Mouse (Mus musculus): ENCODE data around the gene Smg5. TPM values are rescaled to one million over a fixed set of nuclear protein-coding genes. Genes with fewer than 3 reads are reported as not detected.
"Not testable (repeated sequence)": the region's sequence is repeated elsewhere in the genome, so short reads cannot be mapped to it uniquely, and the experiment has no call there.

The Smg5 gene
- total RNA-seq, 2 experiments from 2014 or later: 34.8 to 85.6 TPM

DNA sequence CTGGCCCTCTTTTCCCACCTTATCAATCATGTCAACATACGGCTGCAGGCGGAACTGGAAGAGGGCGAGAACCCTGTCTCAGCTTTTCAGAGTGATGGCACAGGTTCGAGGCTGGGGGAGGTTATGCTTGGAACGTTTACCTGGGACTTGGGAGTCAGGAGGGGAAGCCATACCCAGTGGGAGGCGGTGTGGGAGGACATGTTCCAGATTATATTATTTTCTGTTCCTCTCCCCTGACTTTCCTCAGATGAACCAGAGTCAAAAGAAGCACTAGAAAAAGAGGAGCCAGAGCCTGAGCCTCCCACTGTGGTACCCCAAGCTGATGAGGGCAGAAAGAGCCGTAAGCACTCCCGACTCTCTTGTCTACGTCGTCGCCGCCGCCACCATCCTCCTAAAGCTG lies 14.7 kb downstream of the Smg5 start:
- no peak for ATAC-seq (replicated peaks; ENCODE audit: low FRiP score, poor library complexity, severe bottlenecking)

DNA sequence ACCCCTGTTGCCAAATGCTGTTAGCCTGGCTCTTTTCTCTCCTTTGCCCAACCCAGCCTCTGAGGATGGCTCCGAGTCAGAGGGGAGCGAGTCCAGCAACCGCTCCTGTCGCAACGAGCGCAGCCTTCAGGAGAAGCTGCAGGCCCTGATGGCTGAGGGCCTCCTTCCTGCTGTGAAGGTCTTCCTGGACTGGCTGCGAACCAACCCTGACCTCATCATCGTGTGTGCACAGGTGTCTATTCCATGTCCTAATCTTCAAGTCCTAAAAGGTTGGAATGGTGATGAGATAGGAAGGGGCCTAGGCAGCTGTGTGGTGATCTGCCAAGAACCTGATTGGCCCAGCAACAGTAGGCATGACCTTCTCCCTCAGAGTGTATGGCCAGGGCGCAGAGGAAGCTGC lies 16.8 kb downstream of the Smg5 start:
- ATAC-seq (replicated peaks; ENCODE audit: low FRiP score, poor library complexity, severe bottlenecking): no peak

DNA sequence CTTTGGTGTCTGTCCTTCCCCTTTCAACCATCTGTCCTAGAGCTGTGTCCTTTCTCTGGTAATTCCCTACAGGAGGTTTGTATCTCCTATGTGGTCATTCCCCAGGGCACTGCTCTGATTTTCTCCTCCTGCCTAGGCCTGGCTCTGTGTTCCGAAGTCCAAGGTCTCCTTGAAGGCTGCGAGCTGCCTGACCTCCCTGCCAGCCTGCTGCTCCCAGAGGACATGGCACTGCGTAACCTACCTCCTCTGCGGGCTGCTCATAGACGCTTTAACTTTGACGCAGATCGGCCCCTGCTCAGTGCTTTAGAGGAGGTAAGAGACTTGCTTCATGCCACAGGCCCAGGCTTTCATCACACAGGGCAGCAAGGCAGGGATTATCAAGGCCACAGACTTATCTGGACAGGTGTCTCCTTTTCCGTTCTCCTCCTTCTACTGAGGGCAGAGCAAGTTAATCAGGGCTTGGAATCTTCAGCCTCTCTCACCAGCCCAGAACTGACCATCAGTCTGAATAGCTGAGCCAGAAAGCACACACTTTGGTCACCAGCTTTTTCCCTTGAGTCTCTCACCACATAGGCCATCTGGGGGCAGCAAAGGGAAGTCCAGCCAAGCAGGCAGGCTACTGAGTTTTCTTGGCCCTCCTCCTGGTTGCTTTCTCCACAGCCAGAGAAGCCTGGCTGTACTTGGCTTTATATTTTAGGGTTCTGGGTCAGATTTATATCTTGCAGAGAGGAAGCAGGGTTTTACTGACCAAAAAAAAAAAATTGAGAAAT lies 18.5 kb downstream of the Smg5 start:
- ATAC-seq (replicated peaks; ENCODE audit: low FRiP score, poor library complexity, severe bottlenecking): no peak

DNA sequence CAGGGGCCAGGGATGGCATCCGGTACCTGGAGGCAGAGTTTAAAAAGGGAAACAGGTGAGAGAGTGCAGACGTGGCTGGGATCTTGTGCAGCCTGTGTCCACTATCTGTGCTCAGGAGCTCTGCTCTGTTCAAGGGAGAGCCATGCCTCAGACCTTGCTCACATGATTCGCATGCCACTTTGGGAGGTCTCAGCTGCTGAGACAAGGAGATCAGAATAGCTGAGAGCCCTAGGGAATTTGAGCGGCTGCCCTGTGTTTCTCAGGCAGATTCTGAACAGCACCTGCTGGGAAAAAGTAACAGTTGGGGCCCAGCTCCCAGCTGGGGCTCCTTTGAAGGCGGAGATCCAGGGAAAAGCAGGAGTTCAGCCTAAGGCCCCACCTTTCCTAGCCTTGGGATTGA lies 23.5 kb downstream of the Smg5 start:
- no peak for ATAC-seq (replicated peaks; ENCODE audit: low FRiP score, poor library complexity, severe bottlenecking)

DNA sequence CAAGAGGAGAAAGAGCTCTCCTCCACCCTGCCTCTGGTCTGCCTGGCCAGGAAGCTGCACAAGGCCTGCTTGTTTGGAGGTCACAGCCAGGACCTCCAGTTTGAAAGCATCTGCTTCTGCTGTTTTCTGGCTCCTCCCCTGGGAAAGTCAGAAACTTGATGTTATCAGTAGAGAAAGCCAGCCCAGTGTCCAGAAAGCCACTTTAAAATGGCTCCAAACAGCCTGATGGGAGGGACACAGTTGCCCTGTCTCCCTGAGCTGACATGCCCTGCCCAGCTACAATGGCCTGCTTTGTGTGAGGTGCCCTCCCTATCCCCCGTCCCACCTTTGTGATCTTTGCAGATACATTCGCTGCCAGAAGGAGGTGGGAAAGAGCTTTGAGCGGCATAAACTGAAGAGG lies 23.9 kb downstream of the Smg5 start:
- ATAC-seq (replicated peaks; ENCODE audit: low FRiP score, poor library complexity, severe bottlenecking): no peak

DNA sequence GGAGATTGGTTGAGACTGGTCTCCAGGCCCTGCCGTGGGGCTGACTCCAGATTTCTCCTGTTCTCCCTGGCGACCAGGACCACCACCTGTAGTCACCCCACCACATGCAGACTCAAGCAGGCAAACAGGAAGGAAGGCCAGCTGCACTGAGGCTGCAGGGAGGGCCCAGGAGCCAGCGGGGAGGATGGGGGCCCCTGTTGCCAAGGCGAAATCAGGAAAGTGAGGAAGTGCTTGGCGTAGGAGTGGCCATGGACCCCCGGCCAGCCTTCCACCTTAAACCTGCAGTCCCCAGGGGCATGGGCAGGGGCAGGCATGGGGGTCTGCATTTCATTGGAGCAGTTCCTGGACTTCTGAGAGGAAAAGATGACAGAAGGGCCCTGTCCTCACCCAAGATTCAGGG lies 25.0 kb downstream of the Smg5 start:
- no peak for ATAC-seq (replicated peaks; ENCODE audit: low FRiP score, poor library complexity, severe bottlenecking)

DNA sequence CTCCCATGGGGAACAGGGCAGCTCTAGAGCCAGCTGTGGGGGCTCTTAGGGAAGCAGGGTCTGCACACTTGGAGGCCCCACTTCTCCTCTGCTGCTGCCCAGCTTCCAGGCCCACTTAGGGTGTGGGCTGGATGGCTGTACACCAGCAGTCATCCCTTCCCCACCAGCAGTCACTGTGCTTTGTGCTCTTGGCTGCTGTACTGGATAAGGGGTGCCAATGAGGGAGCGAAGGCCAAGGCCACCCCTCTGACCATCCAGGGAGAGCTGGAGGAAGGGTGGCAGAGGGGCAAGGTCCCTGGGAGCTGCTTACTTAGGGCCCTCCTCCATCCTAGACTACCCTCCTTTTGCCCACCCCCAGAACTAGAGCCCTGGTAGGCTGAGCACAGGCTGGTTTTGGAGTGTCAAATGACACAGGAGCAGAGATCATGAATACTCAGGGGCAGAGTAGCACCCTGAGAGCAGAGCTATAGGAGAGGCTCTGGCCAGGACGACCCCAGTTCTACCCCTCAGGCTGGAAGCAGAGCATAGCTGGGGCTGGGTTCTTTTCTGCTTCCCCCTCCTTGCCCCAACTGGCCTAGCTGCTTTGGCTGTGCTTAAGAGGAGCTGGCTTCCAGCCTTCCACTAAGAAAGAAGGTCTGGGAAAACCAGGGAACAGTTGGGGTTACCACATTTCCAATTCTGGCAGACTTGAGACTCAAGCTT lies 25.7 kb downstream of the Smg5 start:
- ATAC-seq (replicated peaks; ENCODE audit: low FRiP score, poor library complexity, severe bottlenecking): no peak

DNA sequence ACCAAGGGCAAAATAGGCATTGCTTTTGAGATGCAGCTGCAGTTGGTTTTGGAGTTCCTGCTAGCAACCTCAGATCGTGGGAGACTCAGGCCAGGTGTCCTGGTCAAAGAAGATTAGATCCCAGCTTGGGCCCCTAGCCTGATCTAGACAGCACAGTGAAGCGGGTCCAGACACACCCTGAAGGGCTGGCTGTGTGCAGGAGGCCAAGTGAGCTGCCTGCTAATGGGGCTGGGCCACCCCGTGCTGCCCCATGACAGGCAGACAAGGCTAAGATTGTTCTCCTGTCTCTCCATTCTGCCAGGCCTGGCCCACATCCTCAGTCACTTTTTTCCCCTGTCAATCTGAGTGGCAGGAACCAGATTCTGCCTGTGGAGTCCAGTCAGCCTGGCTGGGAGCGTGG lies 27.6 kb downstream of the Smg5 start:
- ATAC-seq (replicated peaks; ENCODE audit: low FRiP score, poor library complexity, severe bottlenecking): peak; percentile 72

DNA sequence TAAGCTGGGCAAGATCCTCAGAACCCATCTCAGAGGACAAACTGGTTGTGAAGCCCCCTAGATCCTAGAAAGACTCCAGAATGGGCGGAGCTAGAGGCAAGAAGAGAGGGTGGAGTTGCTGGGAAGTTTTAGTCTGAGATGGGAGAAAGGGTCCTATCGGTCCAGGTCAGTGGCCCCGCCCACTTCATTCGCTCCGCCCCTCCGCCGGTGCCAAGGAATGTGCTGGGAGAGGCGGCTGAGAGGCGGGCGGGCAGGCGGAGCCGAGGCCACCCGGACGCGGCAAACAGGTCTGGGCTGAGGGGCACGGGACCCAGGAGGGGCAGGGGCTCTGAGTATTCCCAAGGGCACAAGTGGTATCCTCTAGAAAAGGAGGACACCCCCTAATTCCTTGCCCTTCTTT lies 28.3 kb downstream of the Smg5 start, which contains the start of gene Paqr6:
TSS of gene Paqr6 (plus strand) at position 248 of the 400 bp plus-strand sequence.
- peak; percentile 44 for ATAC-seq (replicated peaks; ENCODE audit: low FRiP score, poor library complexity, severe bottlenecking)

DNA sequence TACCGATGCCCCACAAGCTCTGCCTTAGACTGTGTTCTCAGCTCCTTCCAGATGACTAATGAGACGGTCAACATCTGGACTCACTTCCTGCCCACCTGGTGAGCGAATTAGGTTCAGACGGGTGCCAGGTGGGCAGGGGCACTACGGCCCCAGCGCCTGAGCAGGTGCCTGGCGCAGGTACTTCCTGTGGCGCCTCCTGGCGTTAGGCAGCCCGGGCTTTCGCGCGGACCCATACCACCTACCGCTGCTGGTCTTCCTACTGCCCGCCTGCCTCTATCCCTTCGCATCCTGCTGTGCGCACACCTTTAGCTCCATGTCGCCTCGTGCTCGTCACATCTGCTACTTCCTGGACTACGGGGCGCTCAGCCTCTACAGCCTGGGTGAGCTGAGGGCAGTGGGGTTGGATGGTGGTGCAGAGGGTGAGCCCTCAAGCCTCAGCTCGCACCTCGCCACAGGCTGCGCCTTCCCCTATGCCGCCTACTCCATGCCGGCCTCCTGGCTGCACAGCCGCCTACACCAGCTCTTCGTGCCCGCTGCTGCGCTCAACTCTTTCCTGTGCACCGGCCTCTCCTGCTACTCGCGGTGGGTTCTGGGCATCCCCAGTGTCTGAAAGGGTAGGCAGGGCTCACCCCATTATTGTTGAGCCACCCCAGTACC lies 29.8 kb downstream of the Smg5 start:
- no peak for ATAC-seq (replicated peaks; ENCODE audit: low FRiP score, poor library complexity, severe bottlenecking)

DNA sequence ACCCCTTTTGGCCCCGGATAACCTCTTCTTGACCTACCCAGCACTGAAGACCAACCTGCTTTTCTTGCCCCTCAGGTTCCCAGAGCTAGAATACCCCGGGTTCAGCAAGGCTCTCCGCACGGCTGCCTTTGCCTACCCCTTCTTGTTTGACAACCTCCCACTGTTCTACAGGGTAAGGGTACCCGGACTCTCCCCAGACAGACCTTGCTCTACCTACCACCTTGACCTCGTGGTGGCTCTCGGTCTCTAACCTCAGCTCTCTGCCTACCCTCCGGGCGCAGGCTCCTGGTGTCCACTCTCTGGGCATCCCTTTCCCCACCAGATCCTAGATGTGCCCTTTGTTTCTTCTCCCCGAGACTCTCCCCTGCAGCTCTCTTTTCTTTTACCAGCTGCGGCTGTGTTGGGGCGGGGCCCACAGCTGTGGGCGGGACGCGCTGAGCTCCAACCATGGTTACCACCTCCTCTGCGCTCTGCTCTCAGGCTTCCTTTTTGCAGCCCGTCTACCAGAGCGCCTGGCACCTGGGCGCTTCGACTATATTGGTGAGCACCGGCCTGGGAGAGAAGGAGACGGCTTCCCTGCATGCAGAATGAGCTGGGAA lies 30.9 kb downstream of the Smg5 start:
- peak; percentile 67; the same call in 1 of the 2 replicates for ATAC-seq (replicated peaks; ENCODE audit: low FRiP score, poor library complexity, severe bottlenecking)

DNA sequence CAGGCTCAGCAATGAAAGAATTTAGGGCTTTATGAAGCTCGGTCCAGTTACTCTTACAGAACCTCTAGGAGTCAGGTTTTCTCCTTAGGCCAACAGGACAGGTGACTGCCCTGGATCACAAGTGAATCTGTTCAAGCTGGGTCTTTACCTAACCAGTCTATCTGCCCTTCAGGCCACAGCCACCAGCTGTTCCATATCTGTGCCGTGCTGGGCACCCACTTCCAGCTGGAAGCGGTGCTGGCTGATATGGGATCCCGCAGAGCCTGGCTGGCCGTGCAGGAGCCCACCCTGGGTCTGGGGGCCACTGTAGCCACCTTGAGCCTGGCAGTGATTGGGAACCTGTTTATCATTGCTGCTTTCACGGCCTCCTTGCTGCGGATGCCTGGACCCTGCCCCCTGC lies 31.5 kb downstream of the Smg5 start:
- ATAC-seq (replicated peaks; ENCODE audit: low FRiP score, poor library complexity, severe bottlenecking): not testable (repeated sequence)

DNA sequence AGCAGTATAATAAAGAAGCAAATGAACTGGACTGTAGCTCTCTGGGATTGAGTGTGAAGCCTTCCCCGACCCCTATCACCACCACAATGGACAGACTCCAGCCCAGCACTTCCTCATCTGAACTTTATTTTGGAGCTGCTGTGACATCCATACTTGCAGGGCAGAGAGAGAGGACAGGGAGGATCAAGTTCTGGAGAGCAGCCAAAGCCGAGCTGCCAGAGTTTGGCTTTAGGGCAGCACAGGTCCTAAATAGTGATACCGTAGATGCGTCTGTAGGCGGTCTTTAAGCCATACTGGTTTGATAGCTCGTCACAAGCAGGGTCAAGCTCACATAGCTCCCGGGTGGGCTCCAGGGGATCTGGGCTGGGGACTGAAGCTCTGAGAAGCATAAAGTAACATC lies 32.5 kb downstream of the Smg5 start:
- ATAC-seq (replicated peaks; ENCODE audit: low FRiP score, poor library complexity, severe bottlenecking): not testable (repeated sequence)

DNA sequence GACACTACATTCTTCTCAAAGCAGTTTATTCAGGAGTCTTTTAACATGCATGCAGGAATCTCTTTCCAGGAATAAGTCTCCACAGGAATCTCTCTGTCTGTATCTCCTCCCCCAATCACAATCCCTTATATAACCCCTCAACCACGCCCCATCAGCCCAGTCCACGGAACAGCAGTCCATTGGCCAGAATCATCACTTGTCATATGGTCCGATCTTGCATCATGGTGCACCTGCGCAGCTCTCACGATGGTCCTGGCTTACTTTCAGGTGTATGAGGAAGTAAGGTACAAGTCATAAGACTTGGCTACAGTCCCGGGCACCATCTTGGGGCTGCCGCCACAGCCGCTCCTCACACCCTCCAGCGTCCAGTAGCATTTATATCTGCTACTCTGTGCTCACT lies 36.6 kb downstream of the Smg5 start, which contains the start of gene Bglap3:
TSS of gene Bglap3 (minus strand) at position 101 of the 400 bp plus-strand sequence.
- ATAC-seq (replicated peaks; ENCODE audit: low FRiP score, poor library complexity, severe bottlenecking): not testable (repeated sequence)

DNA sequence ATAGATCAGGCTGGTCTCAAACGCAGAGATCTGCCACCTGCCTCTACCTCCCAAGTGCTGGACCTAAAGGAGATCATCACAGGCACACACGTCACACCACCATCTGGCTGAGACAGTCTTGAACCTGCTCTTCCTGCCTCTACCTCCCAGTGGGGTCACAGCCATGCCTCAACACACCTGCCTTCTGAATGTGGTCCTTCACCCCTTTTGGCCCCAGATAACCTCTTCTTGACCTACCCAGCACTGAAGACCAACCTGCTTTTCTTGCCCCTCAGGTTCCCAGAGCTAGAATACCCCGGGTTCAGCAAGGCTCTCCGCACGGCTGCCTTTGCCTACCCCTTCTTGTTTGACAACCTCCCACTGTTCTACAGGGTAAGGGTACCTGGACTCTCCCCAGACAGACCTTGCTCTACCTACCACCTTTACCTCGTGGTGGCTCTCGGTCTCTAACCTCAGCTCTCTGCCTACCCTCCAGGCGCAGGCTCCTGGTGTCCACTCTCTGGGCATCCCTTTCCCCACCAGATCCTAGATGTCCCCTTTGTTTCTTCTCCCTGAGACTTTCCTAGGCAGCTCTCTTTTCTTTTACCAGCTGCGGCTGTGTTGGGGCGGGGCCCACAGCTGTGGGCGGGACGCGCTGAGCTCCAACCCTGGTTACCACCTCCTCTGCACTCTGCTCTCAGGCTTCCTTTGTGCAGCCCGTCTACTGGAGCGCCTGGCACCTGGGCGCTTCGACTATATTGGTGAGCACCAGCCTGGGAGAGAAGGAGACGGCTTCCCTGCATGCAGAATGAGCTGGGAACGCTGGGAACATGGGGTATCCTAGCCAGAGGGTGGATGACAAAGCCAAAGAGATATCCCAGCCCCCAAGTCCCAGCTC lies 39.9 kb downstream of the Smg5 start:
- peak; percentile 73 for ATAC-seq (replicated peaks; ENCODE audit: low FRiP score, poor library complexity, severe bottlenecking)

DNA sequence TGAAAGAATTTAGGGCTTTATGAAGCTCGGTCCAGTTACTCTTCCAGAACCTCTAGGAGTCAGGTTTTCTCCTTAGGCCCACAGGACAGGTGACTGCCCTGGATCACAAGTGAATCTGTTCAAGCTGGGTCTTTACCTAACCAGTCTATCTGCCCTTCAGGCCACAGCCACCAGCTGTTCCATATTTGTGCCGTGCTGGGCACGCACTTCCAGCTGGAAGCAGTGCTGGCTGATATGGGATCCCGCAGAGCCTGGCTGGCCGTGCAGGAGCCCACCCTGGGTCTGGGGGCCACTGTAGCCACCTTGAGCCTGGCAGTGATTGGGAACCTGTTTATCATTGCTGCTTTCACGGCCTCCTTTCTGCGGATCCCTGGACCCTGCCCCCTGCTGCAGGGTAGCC lies 40.6 kb downstream of the Smg5 start:
- 0 out of 2 replicates have a peak, but pooled peaks have one; percentile 16 for ATAC-seq (replicated peaks; ENCODE audit: low FRiP score, poor library complexity, severe bottlenecking)

DNA sequence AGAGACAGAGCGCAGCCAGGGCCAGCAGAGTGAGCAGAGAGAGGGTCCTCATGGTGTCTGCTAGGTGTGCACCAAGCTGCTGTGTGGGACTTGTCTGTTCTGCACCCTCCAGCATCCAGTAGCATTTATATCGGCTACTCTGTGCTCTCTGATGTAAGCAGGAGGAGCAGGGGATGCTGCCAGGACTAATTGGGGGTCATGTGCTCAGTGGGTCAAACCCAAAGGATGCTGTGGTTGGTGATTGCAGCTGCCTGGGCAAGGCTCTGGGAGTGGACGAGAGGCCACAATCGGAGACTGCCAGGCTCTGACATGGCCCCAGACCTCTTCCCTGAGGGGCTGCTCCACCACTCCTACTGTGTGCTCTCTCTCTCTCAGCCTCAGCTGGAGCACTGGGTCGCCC lies 42.5 kb downstream of the Smg5 start, which contains the start of gene Bglap2:
TSS of gene Bglap2 (minus strand) at position 101 of the 400 bp plus-strand sequence.
- ATAC-seq (replicated peaks; ENCODE audit: low FRiP score, poor library complexity, severe bottlenecking): not testable (repeated sequence)

DNA sequence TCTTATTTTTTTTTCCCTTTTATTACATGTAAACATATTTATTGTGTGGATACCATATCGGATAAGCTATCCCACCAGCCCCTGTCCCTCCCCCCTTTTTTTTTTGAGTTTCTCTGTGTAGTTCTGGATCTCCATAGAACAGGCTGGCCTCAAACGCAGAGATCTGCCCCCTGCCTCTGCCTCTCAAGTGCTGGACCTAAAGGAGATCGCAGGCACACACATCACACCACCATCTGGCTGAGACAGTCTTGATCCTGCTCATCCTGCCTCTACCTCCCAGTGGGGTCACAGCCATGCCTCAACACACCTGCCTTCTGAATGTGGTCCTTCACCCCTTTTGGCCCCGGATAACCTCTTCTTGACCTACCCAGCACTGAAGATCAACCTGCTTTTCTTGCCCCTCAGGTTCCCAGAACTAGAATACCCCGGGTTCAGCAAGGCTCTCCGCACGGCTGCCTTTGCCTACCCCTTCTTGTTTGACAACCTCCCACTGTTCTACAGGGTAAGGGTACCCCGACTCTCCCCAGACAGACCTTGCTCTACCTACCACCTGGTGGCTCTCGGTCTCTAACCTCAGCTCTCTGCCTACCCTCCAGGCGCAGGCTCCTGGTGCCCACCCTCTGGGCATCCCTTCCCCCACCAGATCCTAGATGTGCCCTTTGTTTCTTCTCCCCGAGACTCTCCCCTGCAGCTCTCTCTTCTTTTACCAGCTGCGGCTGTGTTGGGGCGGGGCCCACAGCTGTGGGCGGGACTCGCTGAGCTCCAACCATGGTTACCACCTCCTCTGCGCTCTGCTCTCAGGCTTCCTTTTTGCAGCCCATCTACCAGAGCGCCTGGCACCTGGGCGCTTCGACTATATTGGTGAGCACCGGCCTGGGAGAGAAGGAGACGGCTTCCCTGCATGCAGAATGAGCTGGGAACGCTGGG lies 45.6 kb downstream of the Smg5 start:
- ATAC-seq (replicated peaks; ENCODE audit: low FRiP score, poor library complexity, severe bottlenecking): peak; percentile 79

Measured in erythroid progenitor cell, adult 5-6 weeks (primary cell).